Mouse (Mus musculus) induced T-regulatory cell, adult 2 months (primary cell): ENCODE measurements at regions not wholly inside any gene's neighbourhood (a gene's known extent, or its start where the extent isn't known, plus 50 kb on each side); places are given as distances from the start of the nearest gene placed in this dataset.

ENCODE experiments used
- DNase-seq: peaks from one replicate; pipeline ENCODE4 v3.0.0-alpha.2; 2012; ENCODE audit warnings: low read depth

- no peak for DNase-seq
These were observed 227.7 kb upstream of the Vstm2b start for GRCm38 (mm10) chr7:40670401-40670800.

- no peak for DNase-seq
These were observed 227.1 kb upstream of the Vstm2b start for GRCm38 (mm10) chr7:40671068-40671467.

GRCm38 (mm10) chr7:40672348-40672747, 225.8 kb upstream of the Vstm2b start:
- no peak for DNase-seq

GRCm38 (mm10) chr7:40674397-40674796, 223.7 kb upstream of the Vstm2b start:
- DNase-seq, result no peak

GRCm38 (mm10) chr7:40677601-40678000, 220.5 kb upstream of the Vstm2b start:
- no peak for DNase-seq

- no peak for DNase-seq
These were observed 217.6 kb upstream of the Vstm2b start for GRCm38 (mm10) chr7:40680567-40680966.

GRCm38 (mm10) chr7:40680993-40681392, 217.1 kb upstream of the Vstm2b start:
- DNase-seq, result no peak

- no peak for DNase-seq
These were observed 215.0 kb upstream of the Vstm2b start for GRCm38 (mm10) chr7:40683176-40683575.

- DNase-seq, result no peak
These were observed 214.5 kb upstream of the Vstm2b start for GRCm38 (mm10) chr7:40683641-40684040.

- DNase-seq, result peak; percentile 0
These were observed 211.1 kb upstream of the Vstm2b start for GRCm38 (mm10) chr7:40687005-40687404.

- no peak for DNase-seq
These were observed 209.6 kb upstream of the Vstm2b start for GRCm38 (mm10) chr7:40688546-40688945.

- no peak for DNase-seq
These were observed 204.4 kb upstream of the Vstm2b start for GRCm38 (mm10) chr7:40693755-40694154.

GRCm38 (mm10) chr7:40697551-40697950, 200.6 kb upstream of the Vstm2b start:
- no peak for DNase-seq

GRCm38 (mm10) chr7:40698309-40698708, 199.8 kb upstream of the Vstm2b start:
- no peak for DNase-seq

GRCm38 (mm10) chr7:40699633-40700032, 198.5 kb upstream of the Vstm2b start:
- no peak for DNase-seq

GRCm38 (mm10) chr7:40700656-40701055, 197.5 kb upstream of the Vstm2b start:
- no peak for DNase-seq

GRCm38 (mm10) chr7:40702191-40703045, 195.7 kb upstream of the Vstm2b start:
- no peak for DNase-seq

- no peak for DNase-seq
These were observed 189.9 kb upstream of the Vstm2b start for GRCm38 (mm10) chr7:40708231-40708630.

- DNase-seq, result no peak
These were observed 180.1 kb upstream of the Vstm2b start for GRCm38 (mm10) chr7:40717991-40718390.

- DNase-seq, result no peak
These were observed 161.1 kb upstream of the Vstm2b start for GRCm38 (mm10) chr7:40736971-40737468.

- no peak for DNase-seq
These were observed 160.6 kb upstream of the Vstm2b start for GRCm38 (mm10) chr7:40737496-40737895.

- DNase-seq, result no peak
These were observed 160.0 kb upstream of the Vstm2b start for GRCm38 (mm10) chr7:40738174-40738573.

GRCm38 (mm10) chr7:40742553-40743151, 155.5 kb upstream of the Vstm2b start:
- DNase-seq, result no peak
